In genomic region chr7:67618316-67618715, GRCm38 (mm10) we compare ENCODE assay signal across 23 mouse cellular contexts. TPM values are rescaled to one million over a fixed set of nuclear protein-coding genes. Genes with fewer than 3 reads are reported as not detected.
DNase-seq lines count a peak whose midpoint lies in the region; ATAC-seq and TF ChIP-seq lines count a peak whose summit lies in the region.
"Had no signal": no experiment of that assay in that cellular context is flagged by ENCODE, and none has a peak within 500 bp of the region (broad histone marks: within the 10 kb centered on the region; RNA-seq: fewer than 3 reads in every experiment).

No protein-coding gene starts in this region.

- WGBS in kidney, embryonic 15.5 days = 59% methylated on average over 3 of the region's 3 CpGs
- WGBS in embryonic facial prominence, embryonic 10.5 days = 58% methylated on average over 3 of the region's 3 CpGs
- 92% methylated on average over 3 of the region's 3 CpGs for WGBS in stomach, postnatal 0 days

- intact Hi-C loops in left cerebral cortex, postnatal 25 days (cut with DNase I) = no loop called here

- no peaks in the 10 kb centered on the region for H3K36me3 ChIP-seq in kidney, embryonic 15.5 days
- no peaks in the 10 kb centered on the region for H3K36me3 ChIP-seq in embryonic facial prominence, embryonic 10.5 days (replicated peaks)
- H3K36me3 ChIP-seq in stomach, postnatal 0 days (ENCODE audit: control insufficient read depth, insufficient read depth, low read length) = no peaks in the 10 kb centered on the region
- H3K36me3 ChIP-seq: embryonic facial prominence, embryonic 13.5 days; heart, embryonic 12.5 days; liver, embryonic 15.5 days; lung, embryonic 15.5 days had no signal

- no peak for TF ChIP-seq CTCF in stomach, postnatal 0 days (IDR thresholded peaks at IDR 0.05; ENCODE audit: low read depth)

- no peak for DNase-seq in kidney, adult 9 months
- DNase-seq in embryonic facial prominence, embryonic 10.5 days (ENCODE audit: low spot score) = peak; percentile 40
- peak; percentile 68 for DNase-seq in forelimb bud, embryonic 11.5 days (ENCODE audit: low read depth, low spot score)
- peak; percentile 37 for DNase-seq in mesoderm, embryonic 11.5 days (ENCODE audit: low read depth, low spot score)
- DNase-seq in left cerebral cortex, postnatal 25 days (ENCODE audit: low spot score in 2 of 2) = no peak
- DNase-seq in stomach, postnatal 0 days (ENCODE audit: low spot score) = no peak
- DNase-seq: adrenal gland, adult 8-10 months; cerebellum, adult 11-12 months; cerebellum, postnatal 14 days; gastrocnemius, adult 2 months; heart, postnatal 10 days; kidney, adult 2 months; liver; lung, postnatal 4 days had no signal

- ATAC-seq in kidney, embryonic 15.5 days (replicated peaks; ENCODE audit: low FRiP score) = 0 out of 2 replicates have a peak, but pooled peaks have one; percentile 38
- ATAC-seq in stomach, postnatal 0 days (ENCODE audit: low FRiP score, low TSS enrichment) = no peak
- ATAC-seq: activated CD4-positive, CD25-positive, alpha-beta regulatory T cell, adult 4 months; forebrain, embryonic 13.5 days; midbrain, embryonic 16.5 days had no signal

- H3K4me1 ChIP-seq in kidney, embryonic 15.5 days = peaks cover 44% of the 10 kb centered on the region
- H3K4me1 ChIP-seq in embryonic facial prominence, embryonic 10.5 days = peaks cover 26% of the 10 kb centered on the region
- H3K4me1 ChIP-seq in stomach, postnatal 0 days (replicated peaks; ENCODE audit: control insufficient read depth, insufficient read depth) = no peaks in the 10 kb centered on the region
- H3K4me1 ChIP-seq: liver, embryonic 15.5 days; lung, embryonic 15.5 days had no signal

- peak overlapping the region; percentile 14; the same call in 1 of the 2 replicates for H3K27ac ChIP-seq in kidney, embryonic 15.5 days
- H3K27ac ChIP-seq in embryonic facial prominence, embryonic 10.5 days (replicated peaks) = peak overlapping the region; percentile 40; the same call in 1 of the 2 replicates
- no peak overlapping the region for H3K27ac ChIP-seq in stomach, postnatal 0 days (replicated peaks)
- H3K27ac ChIP-seq: embryonic facial prominence, embryonic 13.5 days; forebrain, embryonic 13.5 days; gastrocnemius, adult 2 months; hindbrain, embryonic 13.5 days; liver, embryonic 15.5 days; lung, embryonic 15.5 days had no signal

- no peak overlapping the region for H3K9ac ChIP-seq in kidney, embryonic 15.5 days
- no peak overlapping the region for H3K9ac ChIP-seq in stomach, postnatal 0 days (ENCODE audit: low read length)
- H3K9ac ChIP-seq: embryonic facial prominence, embryonic 13.5 days; forebrain, embryonic 13.5 days; heart, embryonic 12.5 days; hindbrain, embryonic 13.5 days; liver, embryonic 15.5 days; lung, embryonic 15.5 days had no signal

- H3K4me3 ChIP-seq in kidney, embryonic 15.5 days (replicated peaks) = no peak overlapping the region
- H3K4me3 ChIP-seq in embryonic facial prominence, embryonic 10.5 days = no peak overlapping the region
- no peak overlapping the region for H3K4me3 ChIP-seq in stomach, postnatal 0 days (ENCODE audit: low read depth, low read length)
- H3K4me3 ChIP-seq: embryonic facial prominence, embryonic 13.5 days; forebrain, embryonic 13.5 days; gastrocnemius, adult 2 months; heart, embryonic 12.5 days; hindbrain, embryonic 13.5 days; liver, embryonic 15.5 days; lung, embryonic 15.5 days had no signal

- no peak for TF ChIP-seq EP300 in stomach, postnatal 0 days (optimal IDR thresholded peaks at IDR 0.05)

- H3K9me3 ChIP-seq in kidney, embryonic 15.5 days (replicated peaks) = no peaks in the 10 kb centered on the region
- H3K9me3 ChIP-seq in embryonic facial prominence, embryonic 10.5 days = no peaks in the 10 kb centered on the region
- no peaks in the 10 kb centered on the region for H3K9me3 ChIP-seq in stomach, postnatal 0 days (ENCODE audit: control insufficient read depth, low read length)
- H3K9me3 ChIP-seq: embryonic facial prominence, embryonic 13.5 days; forebrain, embryonic 13.5 days; heart, embryonic 12.5 days; hindbrain, embryonic 13.5 days; liver, embryonic 15.5 days; lung, embryonic 15.5 days had no signal

- H3K4me2 ChIP-seq in kidney, embryonic 15.5 days = no peak overlapping the region
- H3K4me2 ChIP-seq in stomach, postnatal 0 days (replicated peaks; ENCODE audit: low read depth) = no peak overlapping the region
- H3K4me2 ChIP-seq: embryonic facial prominence, embryonic 13.5 days; forebrain, embryonic 13.5 days; heart, embryonic 12.5 days; hindbrain, embryonic 13.5 days; liver, embryonic 15.5 days; lung, embryonic 15.5 days had no signal

- H3K27me3 ChIP-seq in kidney, embryonic 15.5 days = no peaks in the 10 kb centered on the region
- no peaks in the 10 kb centered on the region for H3K27me3 ChIP-seq in embryonic facial prominence, embryonic 10.5 days (replicated peaks; ENCODE audit: low read depth, poor library complexity, severe bottlenecking)
- H3K27me3 ChIP-seq in stomach, postnatal 0 days (ENCODE audit: control insufficient read depth, insufficient read depth, low read length) = no peaks in the 10 kb centered on the region
- H3K27me3 ChIP-seq: embryonic facial prominence, embryonic 13.5 days; forebrain, embryonic 13.5 days; heart, embryonic 12.5 days; hindbrain, embryonic 13.5 days; liver, embryonic 15.5 days; lung, embryonic 15.5 days had no signal

RNA-seq across cellular contexts. Expression of gene Lrrc28, which starts 26.8 kb away (rescaled TPM):
- polyA plus RNA-seq in kidney, embryonic 15.5 days (2015; fragmentation: Nextera tagmentation; extraction: Ambion mirVana) = 15.3 and 15.7 TPM in 2 replicates
- 18.0 and 21.5 TPM in 2 replicates for polyA plus RNA-seq in embryonic facial prominence, embryonic 10.5 days (2016; fragmentation: Nextera tagmentation; extraction: Ambion mirVana)
- total RNA-seq in left cerebral cortex, postnatal 25 days (2021) = 10 to 100 TPM; 33.8 to 36.8 TPM
- 66.0 and 66.5 TPM in 2 replicates for polyA plus RNA-seq in stomach, postnatal 0 days (2015; fragmentation: Nextera tagmentation; extraction: Ambion mirVana)

RNA-seq across cellular contexts. Expression of gene Ttc23, which starts 28.9 kb away (rescaled TPM):
- 30.4 and 33.1 TPM in 2 replicates for polyA plus RNA-seq in kidney, embryonic 15.5 days (2015; fragmentation: Nextera tagmentation; extraction: Ambion mirVana)
- polyA plus RNA-seq in embryonic facial prominence, embryonic 10.5 days (2016; fragmentation: Nextera tagmentation; extraction: Ambion mirVana) = 45.5 and 47.3 TPM in 2 replicates
- total RNA-seq in left cerebral cortex, postnatal 25 days (2021) = 10 to 100 TPM in 1 of 2 experiments, 1 to 10 TPM in 1; 7.1 to 10.3 TPM
- polyA plus RNA-seq in stomach, postnatal 0 days (2015; fragmentation: Nextera tagmentation; extraction: Ambion mirVana) = 12.6 and 13.6 TPM in 2 replicates

Comparison
In these comparisons a context has a peak if more than half of its experiments do, and no peak if none do; other contexts are left out.
1. DNase-seq: peak in embryonic facial prominence, embryonic 10.5 days (single experiment), forelimb bud, embryonic 11.5 days (single experiment) and mesoderm, embryonic 11.5 days (single experiment); none in kidney, adult 9 months (single experiment), left cerebral cortex, postnatal 25 days (0 of 2) and stomach, postnatal 0 days (single experiment).